Mouse (Mus musculus) c-Kit-positive CD71-negative TER-119-negative erythroid progenitor cells, embryonic 14.5 days (primary cell): Measurements from ENCODE around the gene Pabpc1l.

Experiments
- DNase-seq: peaks from one replicate; pipeline ENCODE4 v3.0.0-alpha.2; 2013; ENCODE audit warnings: low read depth

The Pabpc1l gene

GRCm38 (mm10) chr2:164025150-164025549, at the start of gene Pabpc1l:
TSS of gene Pabpc1l (plus strand) at chr2:164025450.
- DNase-seq, result no peak

GRCm38 (mm10) chr2:163976448-163976847, 48.8 kb upstream of the Pabpc1l start:
- no peak for DNase-seq

- no peak for DNase-seq
These were observed 38.0 kb upstream of the Pabpc1l start for GRCm38 (mm10) chr2:163987233-163987632.

- DNase-seq, result no peak
These were observed 32.4 kb upstream of the Pabpc1l start for GRCm38 (mm10) chr2:163992871-163993270.

- no peak for DNase-seq
These were observed 30.6 kb upstream of the Pabpc1l start, which contains the start of gene Ywhab for GRCm38 (mm10) chr2:163994654-163994976. TSS of gene Ywhab (plus strand) at chr2:163994960.

- peak; percentile 91 for DNase-seq
These were observed 30.0 kb upstream of the Pabpc1l start for GRCm38 (mm10) chr2:163994977-163995862.

- DNase-seq, result no peak
These were observed 29.0 kb upstream of the Pabpc1l start for GRCm38 (mm10) chr2:163996275-163996674.

GRCm38 (mm10) chr2:163996899-163997298, 28.4 kb upstream of the Pabpc1l start:
- no peak for DNase-seq

GRCm38 (mm10) chr2:163998981-163999380, 26.3 kb upstream of the Pabpc1l start:
- DNase-seq, result no peak

- no peak for DNase-seq
These were observed 22.6 kb upstream of the Pabpc1l start for GRCm38 (mm10) chr2:164002637-164003036.

- DNase-seq, result no peak
These were observed 20.7 kb upstream of the Pabpc1l start for GRCm38 (mm10) chr2:164004503-164004902.

GRCm38 (mm10) chr2:164006932-164007331, 18.3 kb upstream of the Pabpc1l start:
- DNase-seq, result no peak

- no peak for DNase-seq
These were observed 17.7 kb upstream of the Pabpc1l start for GRCm38 (mm10) chr2:164007547-164007946.

GRCm38 (mm10) chr2:164007987-164008545, 17.2 kb upstream of the Pabpc1l start:
- DNase-seq, result no peak

- no peak for DNase-seq
These were observed 16.0 kb upstream of the Pabpc1l start for GRCm38 (mm10) chr2:164009227-164009626.

- no peak for DNase-seq
These were observed 14.8 kb upstream of the Pabpc1l start for GRCm38 (mm10) chr2:164010496-164010895.

- DNase-seq, result no peak
These were observed 14.3 kb upstream of the Pabpc1l start for GRCm38 (mm10) chr2:164010944-164011343.

GRCm38 (mm10) chr2:164015304-164015703, 9.9 kb upstream of the Pabpc1l start:
- no peak for DNase-seq

GRCm38 (mm10) chr2:164018910-164019309, 6.3 kb upstream of the Pabpc1l start:
- no peak for DNase-seq

- DNase-seq, result no peak
These were observed 5.3 kb upstream of the Pabpc1l start for GRCm38 (mm10) chr2:164019943-164020342.

GRCm38 (mm10) chr2:164022104-164022503, 3.1 kb upstream of the Pabpc1l start:
- DNase-seq, result no peak

- no peak for DNase-seq
These were observed 5.9 kb downstream of the Pabpc1l start for GRCm38 (mm10) chr2:164031147-164031546.

GRCm38 (mm10) chr2:164032973-164033372, 7.7 kb downstream of the Pabpc1l start:
- no peak for DNase-seq
